Mouse (Mus musculus) brain, embryonic 14.5 days (tissue): ENCODE measurements around the gene Cela3b. TPM values are rescaled to one million over a fixed set of nuclear protein-coding genes. Genes with fewer than 3 reads are reported as not detected.

Experiments
- DNase-seq: peaks from one replicate; pipeline ENCODE4 v3.0.0-alpha.2; 2011; ENCODE audit warnings: low read depth
- CTCF ChIP-seq: fragments of 200-500 bp; IDR thresholded peaks from 2 replicates; pipeline ENCODE4 v1.5.1; 2012; ENCODE audit warnings: inconsistent platforms, mild to moderate bottlenecking, moderate library complexity, borderline replicate concordance; ENCODE audit not compliant: insufficient read depth, insufficient read length; ENCODE audit errors: extremely low read depth
- POLR2A ChIP-seq: fragments of 200-500 bp; IDR thresholded peaks from 2 replicates; pipeline ENCODE4 v1.6.1; 2012; ENCODE audit warnings: mild to moderate bottlenecking, inconsistent platforms, borderline replicate concordance; ENCODE audit not compliant: poor library complexity, insufficient read depth, insufficient read length, severe bottlenecking; ENCODE audit errors: extremely low read depth
- polyA plus RNA-seq: library from polyadenylated mRNA; depleted of rRNA; stranded (reverse); fragments of >200 nt; gene quantifications from 2 replicates; pipeline ENCODE4 v1.2.3, GENCODE M21; 2012; rRNA removed

Gene Cela3b
- polyA plus RNA-seq, 1 experiment = not detected

DNA sequence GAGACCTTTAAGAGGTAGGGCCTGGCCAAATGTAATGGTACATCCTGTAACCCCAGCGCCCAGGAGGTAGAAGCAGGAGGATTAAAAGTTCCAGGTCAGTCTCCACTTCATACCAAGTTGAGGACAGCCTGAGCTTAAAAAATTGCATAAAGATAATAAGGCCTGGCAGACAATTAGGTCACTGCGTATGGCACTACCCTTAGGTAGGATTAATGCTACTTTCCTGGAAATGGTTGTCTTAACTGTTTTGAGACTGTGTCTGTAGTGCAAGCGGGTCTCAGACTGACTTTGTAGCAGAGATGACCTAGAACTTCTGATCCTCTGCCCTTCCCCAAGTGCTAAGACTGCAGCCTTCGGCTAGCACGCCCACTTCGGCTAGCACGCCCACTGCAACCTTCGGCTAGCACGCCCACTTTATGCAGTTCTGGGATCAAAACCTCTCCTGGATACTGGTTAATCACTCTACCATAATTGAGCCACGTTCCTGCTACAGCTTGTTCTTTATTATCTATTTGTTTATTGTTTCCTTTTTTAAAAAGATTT lies 50.6 kb downstream of the Cela3b start:
- no peak for DNase-seq
- no peak for TF ChIP-seq POLR2A
- no peak for TF ChIP-seq CTCF

DNA sequence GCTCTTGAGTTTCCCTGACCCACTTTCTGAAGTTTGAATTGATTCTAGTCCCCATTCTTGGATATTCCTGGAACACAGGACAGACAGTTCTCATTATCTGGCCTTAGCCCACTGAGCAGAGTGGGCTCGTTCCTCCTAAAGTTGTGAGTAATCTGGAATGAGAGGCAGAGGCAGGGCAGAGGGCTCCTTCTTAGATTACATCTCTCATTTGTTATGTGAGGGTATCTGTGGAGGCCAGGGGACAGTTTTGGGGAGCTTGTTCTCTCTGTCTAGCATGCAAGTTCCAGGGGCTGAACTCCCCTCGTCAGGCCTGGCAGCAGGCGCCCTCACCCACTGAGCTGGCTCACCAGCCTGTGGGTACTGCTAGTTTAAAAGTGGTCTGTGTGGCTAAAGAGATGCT lies 51.3 kb downstream of the Cela3b start:
- TF ChIP-seq CTCF = no peak
- no peak for TF ChIP-seq POLR2A

DNA sequence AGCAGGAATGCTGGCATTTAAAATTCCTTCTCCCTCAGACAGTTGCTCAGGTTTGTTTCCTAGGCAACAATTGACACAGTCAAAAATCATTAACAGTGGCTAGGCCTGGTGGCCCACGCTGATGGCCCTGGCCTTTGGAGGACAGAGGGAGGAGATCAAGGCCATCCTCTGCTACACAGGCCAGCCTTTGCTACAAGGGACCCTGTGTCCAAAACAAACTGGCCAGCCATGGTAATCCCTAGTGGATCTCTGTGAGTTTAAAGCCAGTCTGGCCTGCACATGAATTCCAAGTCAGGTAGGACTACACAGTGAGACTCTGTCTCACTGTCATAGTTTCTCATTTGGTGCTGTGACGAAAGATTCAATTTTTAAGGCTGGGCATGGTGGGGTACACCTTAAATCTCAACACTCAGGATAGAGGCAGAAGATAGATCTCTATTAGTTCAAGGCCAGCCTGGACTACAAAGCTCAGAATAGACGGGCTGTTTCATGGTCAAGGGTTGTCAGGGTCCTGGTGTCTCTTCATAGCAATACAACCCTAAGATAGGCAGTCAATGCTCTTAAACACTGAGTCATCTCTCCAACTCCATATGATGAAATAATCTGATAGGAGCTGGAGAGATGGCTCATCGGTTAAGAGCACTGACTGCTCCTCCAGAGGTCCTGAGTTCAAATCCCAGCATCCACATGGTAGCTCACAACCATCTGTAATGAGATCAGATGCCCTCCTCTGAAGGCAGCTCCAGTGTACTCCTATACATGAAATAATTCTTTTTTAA lies 52.6 kb downstream of the Cela3b start:
- DNase-seq = no peak
- no peak for TF ChIP-seq CTCF
- no peak for TF ChIP-seq POLR2A

More for the DNA sequence above, 51.3 kb downstream of the Cela3b start:
- no peak for DNase-seq

DNA sequence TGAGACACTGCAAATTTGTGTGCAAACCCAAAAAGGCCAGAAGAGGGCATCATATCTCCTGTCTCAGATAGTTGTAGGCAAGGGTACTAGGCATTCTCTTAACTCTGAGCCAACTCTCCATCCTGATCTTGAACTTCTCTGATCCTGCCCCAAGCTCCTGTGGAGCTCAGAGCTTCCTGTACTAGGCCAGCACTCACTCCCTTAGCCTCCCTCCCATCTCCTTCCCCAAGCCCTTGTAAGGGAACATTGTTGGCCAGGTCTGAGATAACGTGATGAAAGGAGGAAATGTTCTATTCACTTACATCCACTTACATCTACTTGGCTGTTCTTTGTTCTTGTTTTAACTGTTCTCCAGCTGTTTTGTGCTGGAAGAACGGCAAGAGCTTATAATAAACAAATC lies 53.6 kb downstream of the Cela3b start:
- no peak for TF ChIP-seq POLR2A
- TF ChIP-seq CTCF = no peak
- DNase-seq = no peak

DNA sequence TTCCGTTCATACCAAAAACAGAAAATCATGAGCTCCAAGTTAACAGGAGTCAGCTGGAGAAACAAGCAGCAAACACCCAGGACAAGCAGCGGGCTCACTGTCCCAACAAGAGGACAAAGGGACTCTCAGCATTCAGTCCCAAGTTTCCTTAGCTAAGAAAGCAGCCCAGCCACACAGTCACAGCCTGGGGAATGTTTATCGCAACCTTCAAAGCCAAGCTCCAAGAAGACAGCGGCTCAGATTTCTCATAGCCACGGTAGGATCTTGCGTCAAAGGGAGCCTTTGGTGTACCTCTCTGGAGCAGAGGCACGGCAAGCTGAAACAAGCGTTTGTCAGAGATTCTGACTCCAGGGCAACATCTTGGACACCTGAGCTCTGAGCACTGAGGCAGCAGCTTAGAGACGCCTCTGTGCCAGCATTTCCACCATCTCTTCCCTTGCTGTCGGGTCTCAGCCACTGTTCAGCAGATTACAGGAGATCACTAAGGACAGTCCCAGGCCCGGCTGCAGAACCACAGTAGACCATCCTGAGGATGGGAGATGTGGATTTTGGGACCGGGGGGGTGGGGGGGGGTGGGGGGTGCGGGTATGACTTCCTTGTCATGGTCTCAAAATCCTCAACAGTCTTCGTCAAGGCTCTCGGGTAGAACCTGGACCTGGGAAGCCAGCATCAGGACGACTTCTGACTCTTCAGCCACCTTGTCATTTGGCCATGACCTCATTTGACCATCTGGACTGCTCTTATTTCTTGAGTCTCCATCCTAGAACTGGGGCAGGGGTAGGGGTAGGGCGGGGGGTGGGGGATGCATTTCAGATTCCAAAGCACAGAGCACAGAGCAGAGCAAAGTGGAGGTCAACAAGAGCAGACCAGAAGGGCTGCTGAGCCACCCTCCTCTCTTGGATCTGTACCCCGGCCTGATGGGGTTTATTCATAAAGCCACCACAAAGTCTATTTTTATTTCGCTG lies 54.7 kb downstream of the Cela3b start:
- peak; percentile 21 for DNase-seq

DNA sequence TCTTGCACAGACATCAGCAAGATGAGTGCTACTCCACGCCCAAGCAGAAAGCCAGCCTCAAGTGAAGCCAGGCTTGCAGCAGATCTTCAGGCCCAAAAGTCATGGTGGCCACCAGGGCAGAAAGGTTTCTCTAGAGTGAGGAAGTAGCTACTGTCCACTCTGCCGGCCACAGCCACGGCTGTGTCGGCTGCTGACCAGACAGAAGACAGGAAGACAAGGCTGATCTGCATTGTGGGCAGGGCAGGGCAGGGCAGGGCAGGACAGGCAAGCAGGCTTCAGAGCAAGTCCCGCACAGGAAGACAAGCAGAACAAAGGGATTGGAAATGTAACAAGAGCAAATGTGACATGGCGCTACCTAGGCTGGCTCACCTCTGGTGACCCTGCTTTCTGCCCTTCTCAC lies 56.6 kb downstream of the Cela3b start:
- TF ChIP-seq CTCF (no peak), POLR2A (no peak)
- no peak for DNase-seq

More for the DNA sequence above, 54.7 kb downstream of the Cela3b start:
- no peak for TF ChIP-seq CTCF
- no peak for TF ChIP-seq POLR2A

DNA sequence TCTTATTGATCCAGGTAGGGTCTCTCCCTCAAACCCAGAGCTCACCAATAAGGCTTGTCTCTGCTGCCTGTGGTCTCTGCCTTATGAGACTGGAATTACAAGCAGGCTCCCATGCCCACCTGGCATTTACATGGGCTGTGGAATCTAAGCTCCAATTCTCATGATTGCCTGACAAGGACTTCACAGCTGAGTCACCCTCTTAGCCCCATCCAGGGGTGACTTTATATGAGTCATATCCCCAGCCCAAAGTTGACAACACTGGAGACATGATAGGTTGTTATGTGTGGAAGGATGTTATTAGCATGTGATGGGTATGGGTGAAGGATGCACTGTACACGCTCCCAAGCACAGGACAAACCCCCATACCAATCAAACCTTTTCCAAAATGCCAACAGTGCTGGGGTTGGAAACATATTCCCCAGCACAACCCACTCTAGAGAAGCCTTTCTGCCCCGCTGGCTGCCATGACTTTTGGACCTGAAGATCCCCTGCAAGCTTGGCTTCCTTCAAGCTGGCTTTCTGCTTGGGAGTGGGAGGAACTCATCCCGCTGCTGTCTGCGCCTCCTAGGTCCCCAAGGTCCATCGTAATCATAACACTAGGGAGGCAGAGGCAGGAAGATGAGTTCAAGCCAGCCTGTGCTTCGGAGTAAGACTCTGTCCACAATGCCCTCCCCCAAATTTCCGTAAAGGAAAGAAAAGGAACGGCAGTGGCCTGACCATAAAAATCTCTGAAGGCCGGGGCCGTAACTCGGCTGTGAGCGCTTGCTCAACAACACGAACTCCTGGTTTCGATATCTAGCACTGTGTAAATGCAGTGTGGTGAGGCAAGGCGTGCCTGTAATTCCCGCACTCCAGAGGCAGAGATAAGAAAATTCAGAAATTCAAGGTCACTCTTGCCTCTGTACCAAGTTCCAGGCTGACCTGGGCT lies 58.5 kb downstream of the Cela3b start:
- no peak for TF ChIP-seq POLR2A
- TF ChIP-seq CTCF = no peak
- no peak for DNase-seq

Other genes with a start within 250 kb of the Cela3b start
- 2.1 and 4.6 TPM in 2 replicates for gene Wnt4, start 153.1 kb downstream of the Cela3b start, polyA plus RNA-seq
- 402 and 445 TPM in 2 replicates for gene Cdc42, start 72.8 kb downstream of the Cela3b start, polyA plus RNA-seq
- not detected in 2 replicates for gene Cela3a, start 20.7 kb downstream of the Cela3b start, polyA plus RNA-seq
- gene 1700013G24Rik, start 22.7 kb upstream of the Cela3b start, polyA plus RNA-seq = not detected in 2 replicates
- gene Hspg2, start 38.2 kb upstream of the Cela3b start, polyA plus RNA-seq = 3.9 and 16.9 TPM in 2 replicates
- gene Ldlrad2, start 144.0 kb upstream of the Cela3b start, polyA plus RNA-seq = not detected in 2 replicates
- 134 and 146 TPM in 2 replicates for gene Usp48, start 163.2 kb upstream of the Cela3b start, polyA plus RNA-seq
- gene Rap1gap, start 234.2 kb upstream of the Cela3b start, polyA plus RNA-seq = 83.0 and 109 TPM in 2 replicates